In the genomic region with DNA sequence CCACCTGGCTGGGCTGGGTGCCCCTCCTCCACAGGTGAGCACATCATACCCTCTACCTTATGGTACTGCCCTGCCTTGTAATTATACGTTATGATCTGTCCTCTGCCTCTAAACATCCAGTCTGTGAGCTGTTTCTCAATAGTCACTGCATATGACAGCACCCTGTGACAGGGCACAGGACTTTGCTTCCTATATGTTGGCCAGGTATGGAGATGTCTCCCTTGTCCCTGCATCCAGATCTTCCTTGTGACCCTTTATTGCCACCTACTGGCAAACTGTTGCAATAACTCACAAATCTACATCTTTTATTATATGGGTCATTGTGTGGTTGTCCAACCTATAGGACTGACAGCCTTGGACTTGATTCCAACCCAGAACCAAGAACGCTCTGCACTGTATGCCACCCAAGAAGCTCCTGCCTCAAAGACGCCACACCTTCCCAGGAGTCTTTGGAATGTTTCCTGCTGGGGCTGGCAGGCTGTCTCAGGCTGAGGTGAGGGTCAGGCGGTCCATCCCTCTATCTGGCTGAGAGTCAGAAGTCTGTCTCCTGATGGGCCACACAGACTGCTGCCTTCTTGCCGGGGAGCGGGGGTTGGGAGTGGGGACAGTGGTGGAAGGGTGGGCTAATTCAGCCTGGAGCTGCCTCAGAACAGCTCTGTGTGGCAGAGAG, we compare ENCODE assay signal across 9 mouse cellular contexts. TPM values are rescaled to one million over a fixed set of nuclear protein-coding genes. Genes with fewer than 3 reads are reported as not detected.
DNase-seq lines count a peak whose midpoint lies in the region; ATAC-seq and TF ChIP-seq lines count a peak whose summit lies in the region.
"Had no signal": no experiment of that assay in that cellular context is flagged by ENCODE, and none has a peak within 500 bp of the region (broad histone marks: within the 10 kb centered on the region; RNA-seq: fewer than 3 reads in every experiment).

No protein-coding gene starts in this region.

- peak; percentile 36; the same call in 1 of the 2 replicates for ATAC-seq in embryonic facial prominence, embryonic 12.5 days (ENCODE audit: insufficient number of reproducible peaks, insufficient read depth, low FRiP score, low TSS enrichment)
- ATAC-seq in hindbrain, embryonic 13.5 days (ENCODE audit: low FRiP score) = peak; percentile 84

- WGBS in embryonic facial prominence, embryonic 12.5 days = 38% methylated on average over 6 of the region's 6 CpGs
- 37% methylated on average over 6 of the region's 6 CpGs for WGBS in hindbrain, embryonic 13.5 days
- WGBS in midbrain, embryonic 10.5 days = 50% methylated on average over 6 of the region's 6 CpGs

- H3K4me3 ChIP-seq in embryonic facial prominence, embryonic 12.5 days = no peak overlapping the region
- H3K4me3 ChIP-seq in hindbrain, embryonic 13.5 days = no peak overlapping the region
- H3K4me3 ChIP-seq in left cerebral cortex, adult 2 months = no peak overlapping the region
- no peak overlapping the region for H3K4me3 ChIP-seq in midbrain, embryonic 10.5 days
- H3K4me3 ChIP-seq: megakaryocyte, embryonic 14.5 days had no signal

- no peaks in the 10 kb centered on the region for H3K9me3 ChIP-seq in embryonic facial prominence, embryonic 12.5 days
- no peaks in the 10 kb centered on the region for H3K9me3 ChIP-seq in hindbrain, embryonic 13.5 days
- H3K9me3 ChIP-seq in midbrain, embryonic 10.5 days (replicated peaks) = no peaks in the 10 kb centered on the region
- H3K9me3 ChIP-seq: megakaryocyte, embryonic 14.5 days had no signal

- intact Hi-C loops in gastrocnemius, postnatal 14 days (cut with DNase I; ENCODE audit: low total_unique reads) = loop anchor here (5.0 kb wide), 1 partner anchor 150 kb away; the partner anchor contains the start of gene Timp3
- intact Hi-C loops in left cerebral cortex, adult 2 months (cut with DNase I) = loop anchor here (1.0 to 5.0 kb wide), 4 partner anchors 95 to 388 kb away; no protein-coding TSS in a partner anchor

- peak; percentile 17 for DNase-seq in gastrocnemius, postnatal 14 days
- DNase-seq in gastrocnemius, postnatal 10 days = no peak
- peak; percentile 4 to 26 for DNase-seq in adrenal gland, postnatal 36 days
- no peak for DNase-seq in left cerebral cortex, adult 2 months (ENCODE audit: extremely low spot score in 1 of 2, low spot score in 2 of 2)
- peak; percentile 22 for DNase-seq in midbrain, embryonic 10.5 days (ENCODE audit: low spot score)
- DNase-seq in thymus, postnatal 14 days = peak; percentile 10

- peak; percentile 88 for TF ChIP-seq CTCF in left cerebral cortex, adult 2 months (IDR thresholded peaks at IDR 0.05)

- no peak overlapping the region for H3K9ac ChIP-seq in embryonic facial prominence, embryonic 12.5 days
- H3K9ac ChIP-seq in hindbrain, embryonic 13.5 days = no peak overlapping the region

- H3K27me3 ChIP-seq in embryonic facial prominence, embryonic 12.5 days = no peaks in the 10 kb centered on the region
- H3K27me3 ChIP-seq in hindbrain, embryonic 13.5 days = 0 out of 2 replicates have a peak, but pooled peaks cover 6% of the 10 kb centered on the region
- no peaks in the 10 kb centered on the region for H3K27me3 ChIP-seq in midbrain, embryonic 10.5 days (ENCODE audit: low read depth, poor library complexity, severe bottlenecking)

- no peak overlapping the region for H3K27ac ChIP-seq in embryonic facial prominence, embryonic 12.5 days
- no peak overlapping the region for H3K27ac ChIP-seq in hindbrain, embryonic 13.5 days
- no peak overlapping the region for H3K27ac ChIP-seq in left cerebral cortex, adult 2 months
- peak overlapping the region; percentile 63; the same call in 1 of the 2 replicates for H3K27ac ChIP-seq in midbrain, embryonic 10.5 days (replicated peaks)

- no peaks in the 10 kb centered on the region for H3K36me3 ChIP-seq in embryonic facial prominence, embryonic 12.5 days
- H3K36me3 ChIP-seq in hindbrain, embryonic 13.5 days = no peaks in the 10 kb centered on the region; the same call in 1 of the 2 replicates
- H3K36me3 ChIP-seq in midbrain, embryonic 10.5 days = no peaks in the 10 kb centered on the region

- no peaks in the 10 kb centered on the region for H3K4me1 ChIP-seq in embryonic facial prominence, embryonic 12.5 days
- peaks cover 10% of the 10 kb centered on the region for H3K4me1 ChIP-seq in hindbrain, embryonic 13.5 days (replicated peaks)
- peaks cover 36% of the 10 kb centered on the region for H3K4me1 ChIP-seq in midbrain, embryonic 10.5 days
- H3K4me1 ChIP-seq: megakaryocyte, embryonic 14.5 days had no signal

- no peak overlapping the region for H3K4me2 ChIP-seq in embryonic facial prominence, embryonic 12.5 days (replicated peaks)
- H3K4me2 ChIP-seq in hindbrain, embryonic 13.5 days = no peak overlapping the region

RNA-seq across cellular contexts. Expression of gene Syn3, which starts 46.2 kb away (rescaled TPM):
- total RNA-seq in gastrocnemius, postnatal 14 days (2021) = under 1 TPM; 0.13 to 0.27 TPM
- under 1 TPM; 0.33 to 0.43 TPM for total RNA-seq in gastrocnemius, postnatal 10 days (2021)
- 1 to 10 TPM; 1.5 to 2.5 TPM for total RNA-seq in adrenal gland, postnatal 36 days (2021)
- polyA plus RNA-seq in embryonic facial prominence, embryonic 12.5 days (2016; fragmentation: Nextera tagmentation; extraction: Ambion mirVana) = 4.0 and 4.6 TPM in 2 replicates
- 16.7 and 18.3 TPM in 2 replicates for polyA plus RNA-seq in hindbrain, embryonic 13.5 days (2015; fragmentation: Nextera tagmentation; extraction: Ambion mirVana)
- 10 to 100 TPM; 29.9 to 30.8 TPM for total RNA-seq in left cerebral cortex, adult 2 months (2021)
- 3.0 and 5.3 TPM in 2 replicates for polyA plus RNA-seq in midbrain, embryonic 10.5 days (2016; fragmentation: Nextera tagmentation; extraction: Ambion mirVana)

Comparison
In these comparisons a context has a peak if more than half of its experiments do, and no peak if none do; other contexts are left out.
1. DNase-seq: peak in gastrocnemius, postnatal 14 days (single experiment), adrenal gland, postnatal 36 days (2 of 2), midbrain, embryonic 10.5 days (single experiment) and thymus, postnatal 14 days (single experiment); none in gastrocnemius, postnatal 10 days (single experiment) and left cerebral cortex, adult 2 months (0 of 2).
2. RNA of gene Syn3, which starts 46.2 kb away (total RNA-seq): 29.9 to 30.8 TPM in left cerebral cortex, adult 2 months; 1.5 to 2.5 TPM in adrenal gland, postnatal 36 days, 0.33 to 0.43 TPM in gastrocnemius, postnatal 10 days and 0.13 to 0.27 TPM in gastrocnemius, postnatal 14 days; every median in the first group is over 4 times any median in the second.